In the genomic region with DNA sequence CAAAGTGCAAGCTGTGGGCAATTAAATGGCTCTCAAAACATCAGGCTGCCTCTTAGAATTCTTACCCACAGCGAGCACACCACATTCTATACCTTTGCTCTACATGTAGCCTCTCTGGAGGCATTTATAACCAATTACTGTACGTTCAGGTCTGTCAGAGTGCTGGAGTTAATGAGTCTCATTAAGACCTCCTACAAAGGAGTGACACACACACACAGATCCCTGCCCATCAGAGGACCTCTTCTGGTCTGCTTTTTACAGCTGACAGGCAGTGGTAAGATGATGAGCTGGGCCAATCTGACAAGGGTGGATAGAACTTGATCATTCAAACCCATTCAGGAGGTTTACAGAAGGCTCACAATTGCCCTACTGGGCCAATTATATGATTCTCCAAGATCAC, we compare ENCODE assay signal across 18 mouse cellular contexts.
DNase-seq lines count a peak whose midpoint lies in the region; ATAC-seq and TF ChIP-seq lines count a peak whose summit lies in the region.
"Had no signal": no experiment of that assay in that cellular context is flagged by ENCODE, and none has a peak within 500 bp of the region (broad histone marks: within the 10 kb centered on the region; RNA-seq: fewer than 3 reads in every experiment).

No protein-coding gene starts in this region.

- no peaks in the 10 kb centered on the region for H3K9me3 ChIP-seq in forebrain, embryonic 11.5 days (ENCODE audit: control insufficient read depth, low read length)
- H3K9me3 ChIP-seq in forebrain, postnatal 0 days (ENCODE audit: low read length), result no peaks in the 10 kb centered on the region
- H3K9me3 ChIP-seq in forebrain, embryonic 13.5 days (replicated peaks), result no peaks in the 10 kb centered on the region
- peaks cover 5% of the 10 kb centered on the region; the same call in 1 of the 2 replicates for H3K9me3 ChIP-seq in forebrain, embryonic 10.5 days
- no peaks in the 10 kb centered on the region for H3K9me3 ChIP-seq in forebrain, embryonic 15.5 days
- H3K9me3 ChIP-seq: embryonic facial prominence, embryonic 15.5 days had no signal

- H3K27ac ChIP-seq in forebrain, embryonic 11.5 days (ENCODE audit: low read depth, low read length), result no peak overlapping the region
- no peak overlapping the region for H3K27ac ChIP-seq in forebrain, postnatal 0 days (ENCODE audit: low read depth, low read length)
- no peak overlapping the region for H3K27ac ChIP-seq in forebrain, embryonic 13.5 days
- H3K27ac ChIP-seq in forebrain, embryonic 10.5 days, result no peak overlapping the region
- H3K27ac ChIP-seq in forebrain, embryonic 15.5 days (replicated peaks), result no peak overlapping the region
- H3K27ac ChIP-seq: embryonic facial prominence, embryonic 13.5 days; embryonic facial prominence, embryonic 15.5 days had no signal

- peak; percentile 70 for ATAC-seq in forebrain, embryonic 11.5 days (replicated peaks; ENCODE audit: low FRiP score)
- no peak for ATAC-seq in forebrain, postnatal 0 days
- peak; percentile 59; the same call in 1 of the 2 replicates for ATAC-seq in forebrain, embryonic 13.5 days
- peak; percentile 26; the same call in 1 of the 2 replicates for ATAC-seq in forebrain, embryonic 15.5 days (replicated peaks)
- ATAC-seq: activated CD4-positive, CD25-positive, alpha-beta regulatory T cell, adult 4 months; CD4-positive, CD25-positive, alpha-beta regulatory T cell, adult 4 months; Patski had no signal

- H3K9ac ChIP-seq in forebrain, embryonic 11.5 days (ENCODE audit: low read length), result no peak overlapping the region
- H3K9ac ChIP-seq in forebrain, postnatal 0 days, result no peak overlapping the region
- H3K9ac ChIP-seq in forebrain, embryonic 13.5 days, result no peak overlapping the region
- H3K9ac ChIP-seq in forebrain, embryonic 15.5 days (replicated peaks), result no peak overlapping the region
- H3K9ac ChIP-seq: embryonic facial prominence, embryonic 13.5 days; embryonic facial prominence, embryonic 15.5 days had no signal

- 56% methylated on average over 2 of the region's 2 CpGs for WGBS in forebrain, embryonic 11.5 days
- 26% methylated on average over 2 of the region's 2 CpGs for WGBS in forebrain, postnatal 0 days
- WGBS in forebrain, embryonic 13.5 days, result 23% methylated on average over 2 of the region's 2 CpGs
- WGBS in forebrain, embryonic 10.5 days, result 73% methylated on average over 2 of the region's 2 CpGs
- 17% methylated on average over 2 of the region's 2 CpGs for WGBS in forebrain, embryonic 15.5 days

- TF ChIP-seq CTCF in forebrain, postnatal 0 days (IDR thresholded peaks at IDR 0.05; ENCODE audit: low read depth), result no peak

- no peaks in the 10 kb centered on the region for H3K36me3 ChIP-seq in forebrain, embryonic 11.5 days (ENCODE audit: control insufficient read depth, insufficient read depth, low read length)
- H3K36me3 ChIP-seq in forebrain, postnatal 0 days (ENCODE audit: insufficient read depth), result no peaks in the 10 kb centered on the region
- H3K36me3 ChIP-seq in forebrain, embryonic 13.5 days (ENCODE audit: poor library complexity, severe bottlenecking), result no peaks in the 10 kb centered on the region
- H3K36me3 ChIP-seq in forebrain, embryonic 10.5 days (replicated peaks), result no peaks in the 10 kb centered on the region
- H3K36me3 ChIP-seq in forebrain, embryonic 15.5 days, result no peaks in the 10 kb centered on the region
- H3K36me3 ChIP-seq: embryonic facial prominence, embryonic 13.5 days; embryonic facial prominence, embryonic 15.5 days; G1E had no signal

- DNase-seq in forebrain, embryonic 11.5 days (ENCODE audit: low spot score), result no peak
- no peak for DNase-seq in forebrain, postnatal 0 days
- no peak for DNase-seq in forebrain, embryonic 10.5 days (ENCODE audit: extremely low spot score, low spot score)
- DNase-seq in retina, postnatal 1 day, result peak; percentile 22
- DNase-seq in cerebellum, postnatal 14 days, result no peak
- DNase-seq in spleen, postnatal 10 days (ENCODE audit: low spot score in 2 of 2), result no peak
- DNase-seq: B cell, adult 2 months; embryo, embryonic 11 days had no signal

- H3K4me2 ChIP-seq in forebrain, embryonic 11.5 days (ENCODE audit: low read depth, low read length, severe bottlenecking), result no peak overlapping the region
- H3K4me2 ChIP-seq in forebrain, postnatal 0 days (ENCODE audit: low read depth), result no peak overlapping the region
- no peak overlapping the region for H3K4me2 ChIP-seq in forebrain, embryonic 13.5 days
- no peak overlapping the region for H3K4me2 ChIP-seq in forebrain, embryonic 15.5 days (replicated peaks)
- H3K4me2 ChIP-seq: embryonic facial prominence, embryonic 13.5 days; embryonic facial prominence, embryonic 15.5 days had no signal

- H3K4me3 ChIP-seq in forebrain, embryonic 11.5 days (ENCODE audit: low read depth, low read length), result no peak overlapping the region
- H3K4me3 ChIP-seq in forebrain, postnatal 0 days (ENCODE audit: low read depth, low read length), result no peak overlapping the region
- no peak overlapping the region for H3K4me3 ChIP-seq in forebrain, embryonic 13.5 days
- H3K4me3 ChIP-seq in forebrain, embryonic 10.5 days, result no peak overlapping the region
- no peak overlapping the region for H3K4me3 ChIP-seq in forebrain, embryonic 15.5 days
- H3K4me3 ChIP-seq: embryonic facial prominence, embryonic 13.5 days; embryonic facial prominence, embryonic 15.5 days; erythroblast, embryonic 14.5 days had no signal

- no peaks in the 10 kb centered on the region for H3K4me1 ChIP-seq in forebrain, embryonic 11.5 days (replicated peaks; ENCODE audit: control insufficient read depth, insufficient read depth, low read length)
- H3K4me1 ChIP-seq in forebrain, postnatal 0 days (ENCODE audit: insufficient read depth), result no peaks in the 10 kb centered on the region
- peaks cover 6% of the 10 kb centered on the region; the same call in 1 of the 2 replicates for H3K4me1 ChIP-seq in forebrain, embryonic 13.5 days
- H3K4me1 ChIP-seq in forebrain, embryonic 10.5 days, result no peaks in the 10 kb centered on the region; the same call in 1 of the 2 replicates
- H3K4me1 ChIP-seq in forebrain, embryonic 15.5 days, result no peaks in the 10 kb centered on the region

- no peaks in the 10 kb centered on the region for H3K27me3 ChIP-seq in forebrain, embryonic 11.5 days (ENCODE audit: control insufficient read depth, insufficient read depth, low read length)
- no peaks in the 10 kb centered on the region for H3K27me3 ChIP-seq in forebrain, postnatal 0 days (ENCODE audit: insufficient read depth, low read length)
- H3K27me3 ChIP-seq in forebrain, embryonic 13.5 days, result no peaks in the 10 kb centered on the region
- no peaks in the 10 kb centered on the region for H3K27me3 ChIP-seq in forebrain, embryonic 10.5 days (ENCODE audit: poor library complexity, severe bottlenecking)
- H3K27me3 ChIP-seq in forebrain, embryonic 15.5 days, result no peaks in the 10 kb centered on the region
- H3K27me3 ChIP-seq: CH12.LX; embryonic facial prominence, embryonic 15.5 days; Patski had no signal
